Mouse (Mus musculus) natural killer cell, adult 2 months (primary cell): ENCODE results near the gene Sirpa.

Source experiments
- DNase-seq, 2 experiments: peaks; one replicate each; pipeline ENCODE4 v3.0.0; 2022; ENCODE audit warnings: low spot score in 2 of 2

Sirpa gene

GRCm38 (mm10) chr2:129582261-129582660 is 10.4 kb upstream of the Sirpa start:
- no peak for DNase-seq

- no peak for DNase-seq
These were observed 7.7 kb upstream of the Sirpa start for GRCm38 (mm10) chr2:129584905-129585304.

- no peak for DNase-seq
These were observed 6.6 kb upstream of the Sirpa start for GRCm38 (mm10) chr2:129585904-129586514.

GRCm38 (mm10) chr2:129587241-129587640 is 5.4 kb upstream of the Sirpa start:
- DNase-seq = no peak

GRCm38 (mm10) chr2:129587825-129588251 is 4.8 kb upstream of the Sirpa start:
- DNase-seq = no peak

- no peak for DNase-seq
These were observed 738 bp upstream of the Sirpa start for GRCm38 (mm10) chr2:129591897-129592296.

GRCm38 (mm10) chr2:129593141-129593875 is 673 bp downstream of the Sirpa start:
- no peak for DNase-seq

- DNase-seq = no peak
These were observed 1.3 kb downstream of the Sirpa start for GRCm38 (mm10) chr2:129593876-129594421.

- no peak for DNase-seq
These were observed 1.9 kb downstream of the Sirpa start for GRCm38 (mm10) chr2:129594569-129594968.

- no peak for DNase-seq
These were observed 2.6 kb downstream of the Sirpa start for GRCm38 (mm10) chr2:129595206-129595605.

- DNase-seq = peak in 1 of 2 experiments; percentile 35
These were observed 3.1 kb downstream of the Sirpa start for GRCm38 (mm10) chr2:129595661-129596209.

- DNase-seq = no peak
These were observed 4.0 kb downstream of the Sirpa start for GRCm38 (mm10) chr2:129596555-129597172.

- no peak for DNase-seq
These were observed 4.9 kb downstream of the Sirpa start for GRCm38 (mm10) chr2:129597581-129597980.

GRCm38 (mm10) chr2:129598094-129598493 is 5.5 kb downstream of the Sirpa start:
- DNase-seq = no peak

GRCm38 (mm10) chr2:129599231-129600084 is 6.8 kb downstream of the Sirpa start:
- DNase-seq = no peak

GRCm38 (mm10) chr2:129601059-129601650 is 8.5 kb downstream of the Sirpa start:
- DNase-seq = no peak

- DNase-seq = no peak
These were observed 9.4 kb downstream of the Sirpa start for GRCm38 (mm10) chr2:129601894-129602663.

- DNase-seq = no peak
These were observed 10.2 kb downstream of the Sirpa start for GRCm38 (mm10) chr2:129602856-129603255.

GRCm38 (mm10) chr2:129603536-129603935 is 10.9 kb downstream of the Sirpa start:
- no peak for DNase-seq

GRCm38 (mm10) chr2:129604032-129604431 is 11.4 kb downstream of the Sirpa start:
- no peak for DNase-seq
